Mouse (Mus musculus) embryonic facial prominence, embryonic 12.5 days (tissue): ENCODE results near the gene Pld4. TPM values are rescaled to one million over a fixed set of nuclear protein-coding genes. Genes with fewer than 3 reads are reported as not detected.

ENCODE experiments used
- microRNA-seq: library from miRNA; unstranded; fragments of <30 nt; microRNA quantifications from one replicate; pipeline ENCODE4, GENCODE M21; 2017
- polyA plus RNA-seq: library from polyadenylated mRNA; unstranded; fragments of >200 nt; fragmentation: Nextera tagmentation; extraction: Ambion mirVana; gene quantifications from 2 replicates; pipeline ENCODE4 v1.2.1, GENCODE M21; 2016

The Pld4 gene
- polyA plus RNA-seq, 1 experiment from 2014 or later = 4.9 TPM

Small RNA genes lying within 50 kb of the gene (microRNA-seq; reads per million reads assigned to microRNA genes)
- not detected for gene Mir6940

Other genes with a start within 250 kb of the Pld4 start
- 1.9 and 2.8 TPM in 2 replicates for gene Tmem179, start 243.9 kb upstream of the Pld4 start, polyA plus RNA-seq
- 2.9 and 3.1 TPM in 2 replicates for gene Inf2, start 171.9 kb upstream of the Pld4 start, polyA plus RNA-seq
- gene Adssl1, start 140.6 kb upstream of the Pld4 start, polyA plus RNA-seq = 5.0 and 6.6 TPM in 2 replicates
- 205 and 218 TPM in 2 replicates for gene Siva1, start 116.0 kb upstream of the Pld4 start, polyA plus RNA-seq
- gene Akt1, start 85.8 kb upstream of the Pld4 start, polyA plus RNA-seq = 98.8 and 153 TPM in 2 replicates
- gene Zbtb42, start 81.8 kb upstream of the Pld4 start, polyA plus RNA-seq = 2.1 and 2.5 TPM in 2 replicates
- gene Cep170b, start 40.2 kb upstream of the Pld4 start, polyA plus RNA-seq = 17.0 and 19.2 TPM in 2 replicates
- gene Ahnak2, start 42.0 kb downstream of the Pld4 start, polyA plus RNA-seq = 0.71 and 0.83 TPM in 2 replicates
- gene Clba1, start 48.3 kb downstream of the Pld4 start, polyA plus RNA-seq = 9.2 and 9.6 TPM in 2 replicates
- gene Cdca4, start 68.8 kb downstream of the Pld4 start, polyA plus RNA-seq = 144 and 147 TPM in 2 replicates
- 0.23 TPM in 1 of 2 replicates, not detected in the other for gene Gpr132, start 107.6 kb downstream of the Pld4 start, polyA plus RNA-seq
- gene Jag2, start 169.1 kb downstream of the Pld4 start, polyA plus RNA-seq = 7.9 and 8.8 TPM in 2 replicates
- gene Nudt14, start 181.5 kb downstream of the Pld4 start, polyA plus RNA-seq = 83.0 and 87.2 TPM in 2 replicates
- gene Btbd6, start 215.8 kb downstream of the Pld4 start, polyA plus RNA-seq = 25.6 and 27.4 TPM in 2 replicates
- gene Brf1, start 240.0 kb downstream of the Pld4 start, polyA plus RNA-seq = 81.9 and 83.0 TPM in 2 replicates